Mouse (Mus musculus): ENCODE measurements at regions not wholly inside any gene's neighbourhood (a gene's known extent, or its start where the extent isn't known, plus 50 kb on each side); places are given as distances from the start of the nearest gene placed in this dataset.

GRCm38 (mm10) chr9:120733681-120734465, 162.6 kb downstream of the Rpl14 start:
- no peak overlapping the region for H3K4me3 ChIP-seq
- no peaks in the 10 kb centered on the region for H3K27me3 ChIP-seq
- peaks cover 47% of the 10 kb centered on the region for H3K4me1 ChIP-seq
- ATAC-seq (ENCODE audit: borderline replicate concordance, extremely low read depth, low FRiP score, low TSS enrichment): peak; percentile 74; the same call in 1 of the 2 replicates
- no peak overlapping the region for H3K9ac ChIP-seq
- WGBS: 43% methylated on average over 11 of the region's 11 CpGs
- H3K36me3 ChIP-seq: no peaks in the 10 kb centered on the region
- H3K27ac ChIP-seq: no peak overlapping the region; the same call in 1 of the 2 replicates
- H3K4me2 ChIP-seq: no peak overlapping the region
- no peaks in the 10 kb centered on the region for H3K9me3 ChIP-seq

- H3K27ac ChIP-seq: no peak overlapping the region
- H3K4me2 ChIP-seq: no peak overlapping the region
- peaks cover 61% of the 10 kb centered on the region for H3K4me1 ChIP-seq
- H3K9ac ChIP-seq: no peak overlapping the region
- no peaks in the 10 kb centered on the region for H3K36me3 ChIP-seq
- H3K27me3 ChIP-seq: no peaks in the 10 kb centered on the region
- H3K9me3 ChIP-seq: no peaks in the 10 kb centered on the region
- ATAC-seq (ENCODE audit: borderline replicate concordance, extremely low read depth, low FRiP score, low TSS enrichment): no peak
- H3K4me3 ChIP-seq: no peak overlapping the region
- whole genome bisulfite sequencing: 41% methylated on average over 7 of the region's 7 CpGs
Measured at GRCm38 (mm10) chr9:120735217-120735616, 164.0 kb downstream of the Rpl14 start.

- no peak for ATAC-seq (ENCODE audit: borderline replicate concordance, extremely low read depth, low FRiP score, low TSS enrichment)
- Histone ChIP-seq H3K9me3 (no peaks in the 10 kb centered on the region), H3K27ac (no peak overlapping the region), H3K4me1 (peaks cover 56% of the 10 kb centered on the region), H3K9ac (no peak overlapping the region), H3K4me2 (no peak overlapping the region), H3K27me3 (no peaks in the 10 kb centered on the region), H3K36me3 (no peaks in the 10 kb centered on the region), H3K4me3 (no peak overlapping the region)
- WGBS: 15% methylated on average over 1 of the region's 1 CpGs
Measured at GRCm38 (mm10) chr9:120737956-120738355, 166.7 kb downstream of the Rpl14 start.

GRCm38 (mm10) chr9:120739199-120739952, 168.1 kb downstream of the Rpl14 start:
- H3K4me3 ChIP-seq: no peak overlapping the region
- peak overlapping the region; percentile 91 for H3K27ac ChIP-seq
- H3K4me1 ChIP-seq: peaks cover 43% of the 10 kb centered on the region
- no peaks in the 10 kb centered on the region for H3K9me3 ChIP-seq
- H3K9ac ChIP-seq: no peak overlapping the region; the same call in 1 of the 2 replicates
- ATAC-seq (ENCODE audit: borderline replicate concordance, extremely low read depth, low FRiP score, low TSS enrichment): peak; percentile 70; the same call in 1 of the 2 replicates
- 31% methylated on average over 14 of the region's 14 CpGs for WGBS
- no peaks in the 10 kb centered on the region for H3K27me3 ChIP-seq
- H3K4me2 ChIP-seq: 0 out of 2 replicates have a peak overlapping the region, but pooled peaks have one; percentile 5
- no peaks in the 10 kb centered on the region for H3K36me3 ChIP-seq

GRCm38 (mm10) chr9:120739953-120740524, 168.8 kb downstream of the Rpl14 start:
- no peak for ATAC-seq (ENCODE audit: borderline replicate concordance, extremely low read depth, low FRiP score, low TSS enrichment)
- H3K4me1 ChIP-seq: peaks cover 37% of the 10 kb centered on the region
- 32% methylated on average over 6 of the region's 6 CpGs for WGBS
- H3K4me3 ChIP-seq: no peak overlapping the region
- no peaks in the 10 kb centered on the region for H3K36me3 ChIP-seq
- no peak overlapping the region; the same call in 1 of the 2 replicates for H3K9ac ChIP-seq
- H3K4me2 ChIP-seq: no peak overlapping the region
- H3K27ac ChIP-seq: peak overlapping the region; percentile 91
- no peaks in the 10 kb centered on the region for H3K27me3 ChIP-seq
- no peaks in the 10 kb centered on the region for H3K9me3 ChIP-seq

- Histone ChIP-seq H3K9me3 (no peaks in the 10 kb centered on the region), H3K4me1 (peaks cover 31% of the 10 kb centered on the region), H3K4me2 (no peak overlapping the region), H3K27me3 (no peaks in the 10 kb centered on the region), H3K27ac (no peak overlapping the region), H3K4me3 (no peak overlapping the region), H3K9ac (no peak overlapping the region), H3K36me3 (no peaks in the 10 kb centered on the region)
- no peak for ATAC-seq (ENCODE audit: borderline replicate concordance, extremely low read depth, low FRiP score, low TSS enrichment)
- WGBS: 57% methylated on average over 2 of the region's 2 CpGs
Measured at GRCm38 (mm10) chr9:120741521-120741920, 170.3 kb downstream of the Rpl14 start.

- no peak overlapping the region for H3K4me3 ChIP-seq
- H3K36me3 ChIP-seq: no peaks in the 10 kb centered on the region
- no peak overlapping the region for H3K4me2 ChIP-seq
- peaks cover 21% of the 10 kb centered on the region for H3K4me1 ChIP-seq
- no peaks in the 10 kb centered on the region for H3K27me3 ChIP-seq
- H3K27ac ChIP-seq: 0 out of 2 replicates have a peak overlapping the region, but pooled peaks have one; percentile 15
- no peaks in the 10 kb centered on the region for H3K9me3 ChIP-seq
- no peak overlapping the region for H3K9ac ChIP-seq
- WGBS: 60% methylated on average over 9 of the region's 9 CpGs
- ATAC-seq (ENCODE audit: borderline replicate concordance, extremely low read depth, low FRiP score, low TSS enrichment): no peak
Measured at GRCm38 (mm10) chr9:120743455-120743854, 172.2 kb downstream of the Rpl14 start.

- H3K27me3 ChIP-seq: no peaks in the 10 kb centered on the region
- WGBS: 72% methylated on average over 6 of the region's 6 CpGs
- no peak overlapping the region for H3K4me2 ChIP-seq
- H3K9me3 ChIP-seq: no peaks in the 10 kb centered on the region
- H3K27ac ChIP-seq: no peak overlapping the region
- H3K9ac ChIP-seq: no peak overlapping the region
- ATAC-seq (ENCODE audit: borderline replicate concordance, extremely low read depth, low FRiP score, low TSS enrichment): no peak
- H3K4me1 ChIP-seq: peaks cover 4% of the 10 kb centered on the region
- H3K4me3 ChIP-seq: no peak overlapping the region
- H3K36me3 ChIP-seq: no peaks in the 10 kb centered on the region
Measured at GRCm38 (mm10) chr9:120745674-120746073, 174.4 kb downstream of the Rpl14 start.

GRCm38 (mm10) chr9:120750820-120751219, 178.2 kb upstream of the Ctnnb1 start:
- Histone ChIP-seq H3K4me3 (no peak overlapping the region), H3K27ac (peak overlapping the region; percentile 3; the same call in 1 of the 2 replicates), H3K9ac (no peak overlapping the region), H3K27me3 (no peaks in the 10 kb centered on the region), H3K36me3 (no peaks in the 10 kb centered on the region), H3K4me1 (peaks cover 14% of the 10 kb centered on the region), H3K4me2 (no peak overlapping the region), H3K9me3 (no peaks in the 10 kb centered on the region)
- 60% methylated on average over 4 of the region's 4 CpGs for WGBS
- ATAC-seq (ENCODE audit: borderline replicate concordance, extremely low read depth, low FRiP score, low TSS enrichment): no peak

- Histone ChIP-seq H3K4me1 (peaks cover 14% of the 10 kb centered on the region), H3K9me3 (no peaks in the 10 kb centered on the region; the same call in 1 of the 2 replicates), H3K36me3 (no peaks in the 10 kb centered on the region), H3K4me2 (no peak overlapping the region), H3K4me3 (no peak overlapping the region), H3K27ac (no peak overlapping the region), H3K27me3 (no peaks in the 10 kb centered on the region), H3K9ac (no peak overlapping the region)
- 81% methylated on average over 5 of the region's 5 CpGs for WGBS
- ATAC-seq (ENCODE audit: borderline replicate concordance, extremely low read depth, low FRiP score, low TSS enrichment): no peak
Measured at GRCm38 (mm10) chr9:120751686-120752484, 177.1 kb upstream of the Ctnnb1 start.

- H3K27me3 ChIP-seq: no peaks in the 10 kb centered on the region
- H3K36me3 ChIP-seq: no peaks in the 10 kb centered on the region
- peaks cover 14% of the 10 kb centered on the region for H3K4me1 ChIP-seq
- no peak for ATAC-seq (ENCODE audit: borderline replicate concordance, extremely low read depth, low FRiP score, low TSS enrichment)
- H3K4me3 ChIP-seq: no peak overlapping the region
- no peak overlapping the region for H3K27ac ChIP-seq
- H3K4me2 ChIP-seq: no peak overlapping the region
- H3K9me3 ChIP-seq: no peaks in the 10 kb centered on the region; the same call in 1 of the 2 replicates
- no peak overlapping the region for H3K9ac ChIP-seq
Measured at GRCm38 (mm10) chr9:120754151-120754550, 174.9 kb upstream of the Ctnnb1 start.
